Mouse (Mus musculus) embryonic facial prominence, embryonic 13.5 days (tissue): ENCODE results near the gene Magea10. TPM values are rescaled to one million over a fixed set of nuclear protein-coding genes. Genes with fewer than 3 reads are reported as not detected.

Experiments
- ATAC-seq: fragments of 200-750 bp; cut with Nextera tagmentation; 2 replicates; pipeline ENCODE4 v1.8.0; 2017; ENCODE audit warnings: low read depth; ENCODE audit not compliant: insufficient number of reproducible peaks, insufficient read depth, low FRiP score, low TSS enrichment
- H3K27ac ChIP-seq: fragments of 300-500 bp; sonication (generic); 2 replicates; pipeline ENCODE4 v1.5.1; 2015; ENCODE audit warnings: moderate library complexity, mild to moderate bottlenecking, inconsistent platforms
- H3K27me3 ChIP-seq: fragments of 300-500 bp; sonication (generic); 2 replicates; pipeline ENCODE4 v1.6.1; 2015; ENCODE audit warnings: mild to moderate bottlenecking, inconsistent platforms
- H3K36me3 ChIP-seq: fragments of 300-500 bp; sonication (generic); 2 replicates; pipeline ENCODE4 v1.6.1; 2015; ENCODE audit warnings: mild to moderate bottlenecking, inconsistent platforms
- H3K4me1 ChIP-seq: fragments of 300-500 bp; sonication (generic); 2 replicates; pipeline ENCODE4 v1.6.1; 2015; ENCODE audit warnings: inconsistent platforms
- H3K4me2 ChIP-seq: fragments of 300-500 bp; sonication (generic); 2 replicates; pipeline ENCODE4 v1.6.1; 2015; ENCODE audit warnings: moderate library complexity, mild to moderate bottlenecking, inconsistent platforms
- H3K4me3 ChIP-seq: fragments of 300-500 bp; sonication (generic); 2 replicates; pipeline ENCODE4 v1.5.1; 2015; ENCODE audit warnings: mild to moderate bottlenecking, inconsistent platforms
- H3K9ac ChIP-seq: fragments of 300-500 bp; sonication (generic); 2 replicates; pipeline ENCODE4 v1.6.1; 2015; ENCODE audit warnings: mild to moderate bottlenecking, inconsistent platforms
- H3K9me3 ChIP-seq: fragments of 300-500 bp; sonication (generic); 2 replicates; pipeline ENCODE4 v1.6.1; 2016; ENCODE audit warnings: inconsistent platforms
- WGBS: fragments of 180-500 bp; shearing (Covaris S2); methylation state at CpG from one replicate; pipeline ENCODE4 v1.1.7; 2015; ENCODE audit warnings: mixed read lengths; 5-methylcytosine and 5-hydroxymethylcytosine counted together
- polyA plus RNA-seq: library from polyadenylated mRNA; unstranded; fragments of >200 nt; fragmentation: Nextera tagmentation; extraction: Ambion mirVana; gene quantifications from 2 replicates; pipeline ENCODE4 v1.2.1, GENCODE M21; 2015

Magea10 gene
- polyA plus RNA-seq = not detected in 2 replicates

DNA sequence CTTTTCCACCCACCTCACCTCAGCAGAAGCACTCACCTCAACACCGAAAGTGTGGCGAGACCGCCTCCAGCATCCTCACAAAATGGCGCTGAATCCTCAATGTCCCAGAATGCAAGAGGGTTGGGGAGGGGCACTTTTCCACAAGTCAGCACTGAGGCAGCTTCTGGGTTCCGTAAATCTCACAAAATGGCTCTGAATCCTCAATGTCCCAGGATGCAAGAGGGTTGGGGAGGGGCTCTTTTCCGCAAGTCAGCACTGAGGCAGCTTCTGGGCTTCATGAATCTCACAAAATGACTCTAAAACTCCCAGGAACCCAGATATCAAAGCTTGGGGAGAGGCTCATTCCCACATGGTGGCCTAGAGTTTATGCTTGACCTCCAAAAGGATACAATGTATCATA, at the start of gene Magea10:
Gene Magea10, minus strand, starts transcription at position 101 of the 400 bp plus-strand sequence.
- ATAC-seq = no peak
- H3K4me2 ChIP-seq = no peak within 1 kb of the TSS
- no peak within 1 kb of the TSS for H3K9ac ChIP-seq
- H3K4me3 ChIP-seq = no peak within 1 kb of the TSS
- no peak within 1 kb of the TSS for H3K27ac ChIP-seq
- 95% methylated on average over 6 of the region's 6 CpGs for WGBS
- H3K4me1 ChIP-seq = no peaks in the 10 kb centered on the region
- no peaks in the 10 kb centered on the region for H3K36me3 ChIP-seq
- no peaks in the 10 kb centered on the region for H3K27me3 ChIP-seq
- H3K9me3 ChIP-seq = no peaks in the 10 kb centered on the region

DNA sequence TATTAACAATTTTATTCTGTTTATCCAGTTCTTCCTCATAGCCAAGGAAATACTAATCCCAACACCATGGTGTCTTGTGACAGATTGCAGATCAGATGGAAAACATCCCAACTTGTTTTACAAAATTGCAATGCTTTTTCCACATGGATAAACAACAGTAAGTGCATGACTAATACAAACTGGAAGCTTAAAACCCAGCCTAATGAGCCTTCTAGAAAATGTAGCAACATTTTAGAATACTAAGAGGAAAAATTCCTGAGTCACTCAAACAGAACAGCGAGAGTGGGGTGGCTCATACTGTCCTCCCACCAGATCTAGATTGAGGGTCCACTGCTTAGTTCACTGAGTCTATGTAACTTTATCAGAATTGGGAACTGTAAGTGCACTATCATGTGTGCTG, 4.7 kb downstream of the Magea10 start:
- Histone ChIP-seq H3K27ac (no peak overlapping the region), H3K4me2 (no peak overlapping the region), H3K27me3 (no peaks in the 10 kb centered on the region), H3K36me3 (no peaks in the 10 kb centered on the region), H3K9me3 (no peaks in the 10 kb centered on the region), H3K9ac (no peak overlapping the region), H3K4me3 (no peak overlapping the region), H3K4me1 (no peaks in the 10 kb centered on the region)
- WGBS = 70% methylated on average over 1 of the region's 1 CpGs
- ATAC-seq = no peak

Other genes starting within 250 kb of the Magea10 start
- gene Magea4, start 164.8 kb downstream of the Magea10 start, polyA plus RNA-seq = not detected in 2 replicates
- gene Gabre, start 112.1 kb downstream of the Magea10 start, polyA plus RNA-seq = 4.2 and 5.1 TPM in 2 replicates